Mouse (Mus musculus): ENCODE measurements around the gene Cdh5.

GRCm38 (mm10) chr8:104060446-104060845 lies 41.0 kb upstream of the Cdh5 start:
- no peak for TF ChIP-seq POLR2A (IDR thresholded peaks at IDR 0.05; ENCODE audit: low read depth, low read length)
- no peak for TF ChIP-seq CTCF (IDR thresholded peaks at IDR 0.05; ENCODE audit: borderline replicate concordance, insufficient read depth, low read length)
